Mouse (Mus musculus) spleen, adult 2 months (tissue): Measurements from ENCODE around the gene Olfr1419.

Experiments
- CTCF ChIP-seq: fragments of 200-500 bp; IDR thresholded peaks from 2 replicates; pipeline ENCODE4 v1.5.1; 2011; ENCODE audit warnings: mild to moderate bottlenecking, inconsistent platforms; ENCODE audit not compliant: insufficient read depth, insufficient read length, insufficient replicate concordance; ENCODE audit errors: extremely low read depth
- POLR2A ChIP-seq: fragments of 200-500 bp; IDR thresholded peaks from 2 replicates; pipeline ENCODE4 v1.6.1; 2011; ENCODE audit warnings: low read depth, low read length, inconsistent platforms

- TF ChIP-seq CTCF, result no peak
- TF ChIP-seq POLR2A, result no peak
Observed at GRCm38 (mm10) chr19:11860966-11861365, 13.9 kb downstream of the Olfr1419 start, which contains the start of gene Olfr1418.
